Mouse (Mus musculus) adrenal gland, postnatal 25 days (tissue): ENCODE results near the gene Drg2. TPM values are rescaled to one million over a fixed set of nuclear protein-coding genes. Genes with fewer than 3 reads are reported as not detected.
A peak's percentile ranks its signal among the peaks of the same experiment; 100 is the strongest.

Experiments used
- DNase-seq: peaks from one replicate; pipeline ENCODE4 v3.0.0; 2021; ENCODE audit warnings: mixed read lengths
- total RNA-seq: library from RNA; stranded (reverse); gene quantifications from 2 replicates; pipeline ENCODE4 v1.2.3, GENCODE M21; 2021

Drg2 gene
- total RNA-seq, 1 experiment from 2014 or later: 70.1 TPM

GRCm38 (mm10) chr11:60470743-60471142, 16.4 kb downstream of the Drg2 start:
- no peak for DNase-seq

- DNase-seq: no peak
Observed at GRCm38 (mm10) chr11:60474534-60474933, 20.1 kb downstream of the Drg2 start.

GRCm38 (mm10) chr11:60475668-60476362, 21.4 kb downstream of the Drg2 start:
- DNase-seq: no peak

GRCm38 (mm10) chr11:60478121-60478520, 23.7 kb downstream of the Drg2 start:
- DNase-seq: peak; percentile 49

GRCm38 (mm10) chr11:60486267-60486666, 31.9 kb downstream of the Drg2 start:
- DNase-seq: no peak

GRCm38 (mm10) chr11:60492726-60493125, 38.3 kb downstream of the Drg2 start:
- DNase-seq: no peak

GRCm38 (mm10) chr11:60495692-60496091, 41.3 kb downstream of the Drg2 start:
- DNase-seq: no peak

GRCm38 (mm10) chr11:60507281-60507680, 52.9 kb downstream of the Drg2 start:
- DNase-seq: no peak

- no peak for DNase-seq
Observed at GRCm38 (mm10) chr11:60508950-60509349, 54.6 kb downstream of the Drg2 start.

- DNase-seq: peak; percentile 26
Observed at GRCm38 (mm10) chr11:60509500-60509899, 55.1 kb downstream of the Drg2 start.

- DNase-seq: no peak
Observed at GRCm38 (mm10) chr11:60511893-60512292, 57.5 kb downstream of the Drg2 start.

- no peak for DNase-seq
Observed at GRCm38 (mm10) chr11:60512520-60512919, 58.1 kb downstream of the Drg2 start.

GRCm38 (mm10) chr11:60514941-60515340, 60.5 kb downstream of the Drg2 start:
- no peak for DNase-seq

GRCm38 (mm10) chr11:60518305-60518704, 63.9 kb downstream of the Drg2 start:
- no peak for DNase-seq

Other genes with a start within 250 kb of the Drg2 start
- 125 and 160 TPM in 2 replicates for gene Srebf1, start 232.0 kb upstream of the Drg2 start, total RNA-seq
- 74.6 and 95.4 TPM in 2 replicates for gene Tom1l2, start 101.7 kb upstream of the Drg2 start, total RNA-seq
- gene Drc3, start 101.3 kb upstream of the Drg2 start, total RNA-seq: 0.81 and 2.3 TPM in 2 replicates
- gene Gid4, start 37.4 kb upstream of the Drg2 start, total RNA-seq: 49.1 and 50.1 TPM in 2 replicates
- 49.6 and 59.5 TPM in 2 replicates for gene Atpaf2, start 36.1 kb upstream of the Drg2 start, total RNA-seq
- gene Myo15, start 14.7 kb downstream of the Drg2 start, total RNA-seq: 0.24 TPM in 2 replicates
- gene Alkbh5, start 81.8 kb downstream of the Drg2 start, total RNA-seq: 114 and 126 TPM in 2 replicates
- gene Llgl1, start 245.1 kb downstream of the Drg2 start, total RNA-seq: 25.6 and 28.6 TPM in 2 replicates